10 mouse cellular contexts compared by ENCODE assay signal in the genomic region with DNA sequence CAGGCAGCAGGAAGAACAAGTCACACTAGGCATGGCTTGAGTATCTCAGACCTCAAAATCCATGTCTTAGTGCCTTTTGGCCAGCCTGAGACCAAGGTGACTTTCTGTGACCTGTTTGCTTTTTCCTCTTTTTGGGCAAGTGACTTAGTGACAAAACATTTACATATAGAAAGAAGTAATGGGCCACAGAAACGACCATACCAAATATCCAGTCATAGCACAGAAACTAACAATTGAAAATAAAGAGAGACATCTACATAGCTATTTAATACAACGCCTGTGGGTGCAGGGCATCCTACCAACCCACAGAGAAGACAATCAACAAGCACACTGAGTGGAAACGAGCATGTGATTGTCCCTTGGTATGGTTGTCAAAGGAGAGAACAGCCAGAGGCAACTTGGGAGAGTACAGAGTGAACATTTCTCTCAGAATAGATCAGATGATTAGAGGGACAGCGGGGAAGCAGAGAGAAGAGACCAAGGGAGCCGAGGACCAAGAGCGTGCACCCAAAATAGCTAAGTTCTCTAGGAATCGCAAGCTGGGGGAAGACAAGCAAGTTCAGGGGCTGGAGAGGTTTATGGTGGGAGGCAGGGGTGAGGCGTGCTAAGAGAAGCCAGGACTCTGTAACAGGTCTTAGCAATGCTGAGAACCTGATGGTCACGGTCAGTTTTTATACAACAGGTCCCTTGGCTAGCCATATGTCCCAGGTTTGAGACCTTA. TPM values are rescaled to one million over a fixed set of nuclear protein-coding genes. Genes with fewer than 3 reads are reported as not detected.
DNase-seq lines count a peak whose midpoint lies in the region; ATAC-seq lines count a peak whose summit lies in the region.
"Had no signal": no experiment of that assay in that cellular context is flagged by ENCODE, and none has a peak within 500 bp of the region (broad histone marks: within the 10 kb centered on the region; RNA-seq: fewer than 3 reads in every experiment).

No protein-coding gene starts in this region.

- H3K4me1 ChIP-seq in heart, embryonic 10.5 days = peaks cover 30% of the 10 kb centered on the region; the same call in 1 of the 2 replicates
- peaks cover 28% of the 10 kb centered on the region for H3K4me1 ChIP-seq in heart, embryonic 16.5 days (ENCODE audit: control insufficient read depth, insufficient read depth, low read length)

- no peaks in the 10 kb centered on the region for H3K9me3 ChIP-seq in heart, embryonic 10.5 days
- no peaks in the 10 kb centered on the region for H3K9me3 ChIP-seq in heart, embryonic 16.5 days (replicated peaks; ENCODE audit: control insufficient read depth, low read length)

- no peaks in the 10 kb centered on the region for H3K36me3 ChIP-seq in heart, embryonic 10.5 days
- no peaks in the 10 kb centered on the region for H3K36me3 ChIP-seq in heart, embryonic 16.5 days (ENCODE audit: control insufficient read depth, insufficient read depth)
- no peaks in the 10 kb centered on the region for H3K36me3 ChIP-seq in macrophage (ENCODE audit: inconsistent target)

- peak overlapping the region; percentile 80 for H3K4me3 ChIP-seq in heart, embryonic 10.5 days
- peak overlapping the region; percentile 64 for H3K4me3 ChIP-seq in heart, embryonic 16.5 days (ENCODE audit: low read length)
- H3K4me3 ChIP-seq in macrophage (ENCODE audit: inconsistent target) = peak overlapping the region; percentile 18; the same call in 1 of the 2 replicates

- peaks cover 23% of the 10 kb centered on the region for H3K79me2 ChIP-seq in macrophage (ENCODE audit: inconsistent target)

- ATAC-seq in heart, embryonic 16.5 days (replicated peaks; ENCODE audit: extremely low read depth, insufficient read depth, low FRiP score) = no peak
- ATAC-seq in granulocyte monocyte progenitor cell, adult 5-6 weeks (replicated peaks; ENCODE audit: poor library complexity, severe bottlenecking) = no peak

- H3K9ac ChIP-seq in heart, embryonic 16.5 days (ENCODE audit: low read length) = peak overlapping the region; percentile 77

- peak overlapping the region; percentile 69 for H3K4me2 ChIP-seq in heart, embryonic 16.5 days (ENCODE audit: low read depth, low read length)

- no peak for DNase-seq in heart, embryonic 10.5 days (ENCODE audit: low spot score)
- DNase-seq in heart, postnatal 14 days = no peak
- DNase-seq in ES-CJ7 (ENCODE audit: low read depth, low spot score) = peak; percentile 64
- DNase-seq in adrenal gland, postnatal 25 days = no peak
- no peak for DNase-seq in urinary bladder, adult 18-20 months (ENCODE audit: low spot score in 2 of 2)

- peaks cover 13% of the 10 kb centered on the region; the same call in 1 of the 2 replicates for H3K27me3 ChIP-seq in heart, embryonic 10.5 days (ENCODE audit: insufficient read depth, poor library complexity, severe bottlenecking)
- peaks cover 4% of the 10 kb centered on the region for H3K27me3 ChIP-seq in heart, embryonic 16.5 days (ENCODE audit: control insufficient read depth, insufficient read depth, low read length)

- peak overlapping the region; percentile 95 for H3K27ac ChIP-seq in heart, embryonic 10.5 days
- H3K27ac ChIP-seq in heart, embryonic 16.5 days (ENCODE audit: low read length) = peak overlapping the region; percentile 79
- peak overlapping the region; percentile 28 for H3K27ac ChIP-seq in macrophage

- 30% methylated on average over 9 of the region's 9 CpGs for WGBS in heart, embryonic 10.5 days
- WGBS in heart, embryonic 16.5 days = 43% methylated on average over 9 of the region's 9 CpGs
- WGBS in macrophage (ENCODE audit: missing documents) = 74% methylated on average over 8 of the region's 9 CpGs

- intact Hi-C loops in heart, postnatal 14 days (cut with DNase I) = loop anchor here (5.0 kb wide), 1 partner anchor 108 kb away; a partner anchor contains a TSS

RNA-seq across cellular contexts. Expression of a gene that starts 3.0 kb away (rescaled TPM):
- polyA plus RNA-seq in heart, embryonic 10.5 days (2016; fragmentation: Nextera tagmentation; extraction: Ambion mirVana) = 16.1 and 17.6 TPM in 2 replicates
- 10 to 100 TPM; 17.3 to 17.5 TPM for total RNA-seq in heart, postnatal 14 days (2021)
- 12.4 and 13.0 TPM in 2 replicates for polyA plus RNA-seq in heart, embryonic 16.5 days (2015; fragmentation: Nextera tagmentation; extraction: Ambion mirVana)
- total RNA-seq in macrophage (2018; cell fraction: chromatin; rRNA removed) = 10 to 100 TPM in 23 of 26 experiments, 1 to 10 TPM in 3; 5.0 to 84.9 (median 55.1) TPM
- 10 to 100 TPM in 18 of 26 experiments, 1 to 10 TPM in 8; 2.3 to 16.3 (median 12.0) TPM for total RNA-seq in macrophage (2018; cell fraction: cytosol; rRNA removed)
- total RNA-seq in macrophage (2018; cell fraction: nucleus; rRNA removed) = 10 to 100 TPM in 21 of 26 experiments, 1 to 10 TPM in 5; 7.3 to 49.5 (median 28.8) TPM
- polyA plus RNA-seq in macrophage (2018) = 5.9 to 8.3 TPM (median 7.2 TPM) in 3 replicates
- 22.6 TPM in 2 replicates for total RNA-seq in adrenal gland, postnatal 25 days (2021)
- 23.6 and 27.4 TPM in 2 replicates for total RNA-seq in granulocyte monocyte progenitor cell, adult 5-6 weeks (2014; fragmentation: Nextera tagmentation)
- total RNA-seq in granulocyte monocyte progenitor cell, adult 5-6 weeks (2017) = 28.6 and 29.5 TPM in 2 replicates

RNA-seq across cellular contexts. Expression of a gene that starts 7.8 kb away (rescaled TPM):
- not detected in 2 replicates for polyA plus RNA-seq in heart, embryonic 10.5 days (2016; fragmentation: Nextera tagmentation; extraction: Ambion mirVana)
- total RNA-seq in heart, postnatal 14 days (2021) = not detected
- polyA plus RNA-seq in heart, embryonic 16.5 days (2015; fragmentation: Nextera tagmentation; extraction: Ambion mirVana) = not detected in 2 replicates
- not detected for total RNA-seq in macrophage (2018; cell fraction: chromatin; rRNA removed)
- total RNA-seq in macrophage (2018; cell fraction: cytosol; rRNA removed) = not detected
- total RNA-seq in macrophage (2018; cell fraction: nucleus; rRNA removed) = not detected
- polyA plus RNA-seq in macrophage (2018) = not detected in 3 replicates
- total RNA-seq in adrenal gland, postnatal 25 days (2021) = not detected in 2 replicates
- not detected in 2 replicates for total RNA-seq in granulocyte monocyte progenitor cell, adult 5-6 weeks (2014; fragmentation: Nextera tagmentation)
- not detected in 2 replicates for total RNA-seq in granulocyte monocyte progenitor cell, adult 5-6 weeks (2017)
- total RNA-seq: left cerebral cortex, postnatal 36 days had no signal
- polyA plus RNA-seq: cerebellum, adult 2 months had no signal

Comparison
In these comparisons a context has a peak if more than half of its experiments do, and no peak if none do; other contexts are left out.
1. H3K27ac ChIP-seq: peak in every context shown above with its lines; median percentile 95 in heart, embryonic 10.5 days; 79 in heart, embryonic 16.5 days; 28 in macrophage.
2. H3K4me3 ChIP-seq: peak in every context shown above with its lines; median percentile 80 in heart, embryonic 10.5 days; 64 in heart, embryonic 16.5 days; 18 in macrophage.